Mouse (Mus musculus): ENCODE results near the gene Nmnat2. TPM values are rescaled to one million over a fixed set of nuclear protein-coding genes. Genes with fewer than 3 reads are reported as not detected.

The Nmnat2 gene
- polyA plus RNA-seq, 1 experiment, result 0.63 TPM

GRCm38 (mm10) chr1:152999983-153000382 is 45.2 kb downstream of the Nmnat2 start:
- Histone ChIP-seq H3K4me3 (ENCODE audit: extremely low read depth, insufficient read depth, insufficient read length) (no peak overlapping the region), H3K36me3 (ENCODE audit: control insufficient read depth, insufficient read depth, low read length) (no peaks in the 10 kb centered on the region), H3K4me1 (ENCODE audit: control insufficient read depth, insufficient read depth, insufficient read length) (no peaks in the 10 kb centered on the region), H3K27ac (ENCODE audit: insufficient read depth, low read length) (no peak overlapping the region), H3K27me3 (ENCODE audit: control insufficient read depth, insufficient read depth, low read length) (no peaks in the 10 kb centered on the region)
- DNase-seq (ENCODE audit: low read depth in 1 of 2, low spot score in 2 of 2), result no peak
- TF ChIP-seq CTCF (IDR thresholded peaks at IDR 0.05; ENCODE audit: extremely low read depth, insufficient read depth, insufficient read length, insufficient replicate concordance) (no peak), POLR2A (IDR thresholded peaks at IDR 0.05; ENCODE audit: low read depth, low read length) (no peak)
- 42% methylated on average over 8 of the region's 8 CpGs for WGBS

DNA sequence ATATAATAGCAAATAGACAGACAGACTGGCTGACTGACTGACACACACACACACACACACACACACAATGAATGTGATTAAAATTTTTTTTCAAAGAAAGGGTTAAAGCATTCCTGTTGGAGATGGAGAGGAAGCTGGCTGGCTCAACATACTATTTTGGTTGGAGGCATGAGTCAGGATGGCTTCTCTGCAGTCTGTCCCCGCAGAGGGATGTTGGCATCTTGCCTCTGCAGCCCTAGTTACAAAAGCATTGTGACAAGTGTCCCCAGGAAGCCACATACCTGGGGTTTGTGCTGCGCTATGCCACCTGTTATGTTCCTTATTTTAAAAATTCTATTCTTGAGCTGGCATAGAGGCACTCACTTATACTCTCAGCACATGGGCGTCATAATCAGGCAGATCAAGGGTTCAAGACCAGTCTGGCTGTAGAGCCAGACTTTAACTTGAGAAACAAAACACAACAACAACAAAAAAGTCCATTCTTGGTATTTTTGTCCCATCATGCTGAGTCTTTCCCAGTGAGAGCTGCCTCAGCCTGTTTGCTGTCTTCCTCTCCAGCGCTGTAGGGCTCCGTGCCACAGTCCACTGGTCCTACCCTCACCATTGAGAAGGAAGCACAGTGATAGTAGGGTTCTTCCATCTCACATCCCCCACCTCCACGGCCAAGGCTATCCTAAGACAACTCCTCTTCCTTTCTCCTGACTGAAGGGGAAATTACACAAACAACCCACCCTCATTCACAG is 45.9 kb downstream of the Nmnat2 start:
- Histone ChIP-seq H3K4me1 (ENCODE audit: control insufficient read depth, insufficient read depth, insufficient read length) (no peaks in the 10 kb centered on the region), H3K27me3 (ENCODE audit: control insufficient read depth, insufficient read depth, low read length) (no peaks in the 10 kb centered on the region), H3K27ac (ENCODE audit: insufficient read depth, low read length) (no peak overlapping the region), H3K36me3 (ENCODE audit: control insufficient read depth, insufficient read depth, low read length) (no peaks in the 10 kb centered on the region), H3K4me3 (ENCODE audit: extremely low read depth, insufficient read depth, insufficient read length) (no peak overlapping the region)
- 57% methylated on average over 6 of the region's 6 CpGs for WGBS
- no peak for DNase-seq (ENCODE audit: low read depth in 1 of 2, low spot score in 2 of 2)
- TF ChIP-seq POLR2A (IDR thresholded peaks at IDR 0.05; ENCODE audit: low read depth, low read length), result no peak
- no peak for TF ChIP-seq CTCF (IDR thresholded peaks at IDR 0.05; ENCODE audit: extremely low read depth, insufficient read depth, insufficient read length, insufficient replicate concordance)

- no peak for TF ChIP-seq CTCF (IDR thresholded peaks at IDR 0.05; ENCODE audit: extremely low read depth, insufficient read depth, insufficient read length, insufficient replicate concordance)
- no peak for TF ChIP-seq POLR2A (IDR thresholded peaks at IDR 0.05; ENCODE audit: low read depth, low read length)
- Histone ChIP-seq H3K4me3 (ENCODE audit: extremely low read depth, insufficient read depth, insufficient read length) (no peak overlapping the region), H3K27ac (ENCODE audit: insufficient read depth, low read length) (no peak overlapping the region), H3K36me3 (ENCODE audit: control insufficient read depth, insufficient read depth, low read length) (no peaks in the 10 kb centered on the region), H3K4me1 (ENCODE audit: control insufficient read depth, insufficient read depth, insufficient read length) (no peaks in the 10 kb centered on the region), H3K27me3 (ENCODE audit: control insufficient read depth, insufficient read depth, low read length) (no peaks in the 10 kb centered on the region)
- WGBS, result 81% methylated on average over 11 of the region's 11 CpGs
- DNase-seq (ENCODE audit: low read depth in 1 of 2, low spot score in 2 of 2), result no peak
These were observed 47.7 kb downstream of the Nmnat2 start for GRCm38 (mm10) chr1:153002295-153003050.

GRCm38 (mm10) chr1:153004472-153004871 is 49.7 kb downstream of the Nmnat2 start:
- Histone ChIP-seq H3K4me3 (ENCODE audit: extremely low read depth, insufficient read depth, insufficient read length) (no peak overlapping the region), H3K36me3 (ENCODE audit: control insufficient read depth, insufficient read depth, low read length) (no peaks in the 10 kb centered on the region), H3K27me3 (ENCODE audit: control insufficient read depth, insufficient read depth, low read length) (no peaks in the 10 kb centered on the region), H3K4me1 (ENCODE audit: control insufficient read depth, insufficient read depth, insufficient read length) (no peaks in the 10 kb centered on the region), H3K27ac (ENCODE audit: insufficient read depth, low read length) (no peak overlapping the region)
- DNase-seq (ENCODE audit: low read depth in 1 of 2, low spot score in 2 of 2), result no peak
- no peak for TF ChIP-seq POLR2A (IDR thresholded peaks at IDR 0.05; ENCODE audit: low read depth, low read length)
- TF ChIP-seq CTCF (IDR thresholded peaks at IDR 0.05; ENCODE audit: extremely low read depth, insufficient read depth, insufficient read length, insufficient replicate concordance), result no peak
- WGBS, result 94% methylated on average over 2 of the region's 2 CpGs

GRCm38 (mm10) chr1:153006054-153006453 is 51.3 kb downstream of the Nmnat2 start:
- DNase-seq (ENCODE audit: low read depth in 1 of 2, low spot score in 2 of 2), result no peak
- Histone ChIP-seq H3K36me3 (ENCODE audit: control insufficient read depth, insufficient read depth, low read length) (no peaks in the 10 kb centered on the region), H3K4me1 (ENCODE audit: control insufficient read depth, insufficient read depth, insufficient read length) (no peaks in the 10 kb centered on the region), H3K27me3 (ENCODE audit: control insufficient read depth, insufficient read depth, low read length) (no peaks in the 10 kb centered on the region), H3K4me3 (ENCODE audit: extremely low read depth, insufficient read depth, insufficient read length) (no peak overlapping the region), H3K27ac (ENCODE audit: insufficient read depth, low read length) (no peak overlapping the region)
- 24% methylated on average over 5 of the region's 5 CpGs for WGBS
- TF ChIP-seq POLR2A (IDR thresholded peaks at IDR 0.05; ENCODE audit: low read depth, low read length), result no peak
- TF ChIP-seq CTCF (IDR thresholded peaks at IDR 0.05; ENCODE audit: extremely low read depth, insufficient read depth, insufficient read length, insufficient replicate concordance), result no peak

DNA sequence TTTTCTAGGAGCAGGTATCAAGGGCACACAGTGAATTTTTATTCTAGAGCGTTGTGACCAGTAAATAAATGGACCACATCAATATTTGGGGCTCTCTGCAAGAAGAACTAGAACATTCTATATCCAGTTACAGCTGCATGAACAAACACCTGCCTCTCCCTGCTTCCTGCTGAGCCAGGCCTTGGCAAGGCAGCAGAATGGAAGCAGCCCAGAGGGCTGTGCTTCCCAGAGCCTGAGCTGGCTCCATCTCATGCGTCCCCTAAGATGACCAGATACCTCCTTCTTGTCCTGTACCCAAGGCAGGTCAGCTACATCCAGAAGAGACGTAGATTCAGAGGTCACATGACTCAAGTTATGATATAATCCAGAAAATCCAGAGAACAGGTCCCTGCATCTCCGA is 52.0 kb downstream of the Nmnat2 start:
- DNase-seq (ENCODE audit: low read depth in 1 of 2, low spot score in 2 of 2), result no peak
- Histone ChIP-seq H3K27me3 (ENCODE audit: control insufficient read depth, insufficient read depth, low read length) (no peaks in the 10 kb centered on the region), H3K4me1 (ENCODE audit: control insufficient read depth, insufficient read depth, insufficient read length) (no peaks in the 10 kb centered on the region), H3K36me3 (ENCODE audit: control insufficient read depth, insufficient read depth, low read length) (no peaks in the 10 kb centered on the region), H3K27ac (ENCODE audit: insufficient read depth, low read length) (no peak overlapping the region), H3K4me3 (ENCODE audit: extremely low read depth, insufficient read depth, insufficient read length) (no peak overlapping the region)
- TF ChIP-seq POLR2A (IDR thresholded peaks at IDR 0.05; ENCODE audit: low read depth, low read length), result no peak
- no peak for TF ChIP-seq CTCF (IDR thresholded peaks at IDR 0.05; ENCODE audit: extremely low read depth, insufficient read depth, insufficient read length, insufficient replicate concordance)
- 85% methylated on average over 4 of the region's 4 CpGs for WGBS

DNA sequence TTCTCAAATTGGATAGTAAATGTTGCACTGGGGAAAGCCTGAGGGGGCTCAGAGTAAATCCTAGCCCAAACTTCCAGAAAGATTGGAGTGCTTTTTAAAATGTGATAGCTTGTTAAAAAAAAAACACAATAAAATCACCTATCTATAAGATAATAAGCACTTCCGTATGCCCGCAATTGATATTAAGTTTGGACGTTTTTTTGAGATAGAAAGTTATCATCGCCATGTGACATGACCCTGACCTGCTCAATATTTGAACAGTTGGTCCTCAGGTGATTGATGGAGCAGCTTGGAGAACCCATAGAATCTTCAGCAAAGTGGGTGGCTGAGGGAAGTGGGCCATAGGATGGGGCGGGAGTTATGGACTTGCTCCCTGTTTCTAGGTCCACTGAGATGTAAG is 52.5 kb downstream of the Nmnat2 start:
- no peak for DNase-seq (ENCODE audit: low read depth in 1 of 2, low spot score in 2 of 2)

More for the DNA sequence above, 52.5 kb downstream of the Nmnat2 start:
- TF ChIP-seq POLR2A (IDR thresholded peaks at IDR 0.05; ENCODE audit: low read depth, low read length), result no peak
- TF ChIP-seq CTCF (IDR thresholded peaks at IDR 0.05; ENCODE audit: extremely low read depth, insufficient read depth, insufficient read length, insufficient replicate concordance), result no peak
- no peaks in the 10 kb centered on the region for H3K4me1 ChIP-seq (ENCODE audit: control insufficient read depth, insufficient read depth, insufficient read length)
- 90% methylated on average over 5 of the region's 5 CpGs for WGBS
- no peak overlapping the region for H3K4me3 ChIP-seq (ENCODE audit: extremely low read depth, insufficient read depth, insufficient read length)
- H3K27me3 ChIP-seq (ENCODE audit: control insufficient read depth, insufficient read depth, low read length), result no peaks in the 10 kb centered on the region
- H3K36me3 ChIP-seq (ENCODE audit: control insufficient read depth, insufficient read depth, low read length), result no peaks in the 10 kb centered on the region
- no peak overlapping the region for H3K27ac ChIP-seq (ENCODE audit: insufficient read depth, low read length)

Measured in spleen, adult 2 months (tissue).